Mouse (Mus musculus): Measurements from ENCODE around the gene Gm15737. TPM values are rescaled to one million over a fixed set of nuclear protein-coding genes. Genes with fewer than 3 reads are reported as not detected.

The Gm15737 gene
- total RNA-seq, 2 experiments from 2014 or later = not detected

GRCm38 (mm10) chr6:92872766-92873165 is 3.6 kb downstream of the Gm15737 start:
- no peak for DNase-seq (ENCODE audit: extremely low spot score in 1 of 2, low spot score in 1 of 2)

- no peak for DNase-seq (ENCODE audit: extremely low spot score in 1 of 2, low spot score in 1 of 2)
These were observed 5.7 kb downstream of the Gm15737 start for GRCm38 (mm10) chr6:92874854-92875253.

- no peak for DNase-seq (ENCODE audit: extremely low spot score in 1 of 2, low spot score in 1 of 2)
These were observed 6.2 kb downstream of the Gm15737 start for GRCm38 (mm10) chr6:92875340-92875739.

- DNase-seq (ENCODE audit: extremely low spot score in 1 of 2, low spot score in 1 of 2) = no peak
These were observed 7.0 kb downstream of the Gm15737 start for GRCm38 (mm10) chr6:92876121-92876520.

GRCm38 (mm10) chr6:92877236-92877635 is 8.1 kb downstream of the Gm15737 start:
- DNase-seq (ENCODE audit: extremely low spot score in 1 of 2, low spot score in 1 of 2) = no peak

GRCm38 (mm10) chr6:92878771-92879170 is 9.6 kb downstream of the Gm15737 start:
- no peak for DNase-seq (ENCODE audit: extremely low spot score in 1 of 2, low spot score in 1 of 2)

- DNase-seq (ENCODE audit: extremely low spot score in 1 of 2, low spot score in 1 of 2) = no peak
These were observed 10.6 kb downstream of the Gm15737 start for GRCm38 (mm10) chr6:92879700-92880265.

- no peak for DNase-seq (ENCODE audit: extremely low spot score in 1 of 2, low spot score in 1 of 2)
These were observed 13.3 kb downstream of the Gm15737 start for GRCm38 (mm10) chr6:92882446-92882845.

- no peak for DNase-seq (ENCODE audit: extremely low spot score in 1 of 2, low spot score in 1 of 2)
These were observed 14.2 kb downstream of the Gm15737 start for GRCm38 (mm10) chr6:92883131-92883900.

GRCm38 (mm10) chr6:92891535-92891934 is 22.4 kb downstream of the Gm15737 start:
- DNase-seq (ENCODE audit: extremely low spot score in 1 of 2, low spot score in 1 of 2) = no peak

- DNase-seq (ENCODE audit: extremely low spot score in 1 of 2, low spot score in 1 of 2) = no peak
These were observed 34.9 kb downstream of the Gm15737 start for GRCm38 (mm10) chr6:92904037-92904436.

GRCm38 (mm10) chr6:92904491-92904890 is 35.3 kb downstream of the Gm15737 start:
- DNase-seq (ENCODE audit: extremely low spot score in 1 of 2, low spot score in 1 of 2) = no peak

- DNase-seq (ENCODE audit: extremely low spot score in 1 of 2, low spot score in 1 of 2) = no peak
These were observed 36.8 kb downstream of the Gm15737 start for GRCm38 (mm10) chr6:92905922-92906321.

GRCm38 (mm10) chr6:92909361-92909760 is 40.2 kb downstream of the Gm15737 start:
- DNase-seq (ENCODE audit: extremely low spot score in 1 of 2, low spot score in 1 of 2) = no peak

- no peak for DNase-seq (ENCODE audit: extremely low spot score in 1 of 2, low spot score in 1 of 2)
These were observed 41.5 kb downstream of the Gm15737 start for GRCm38 (mm10) chr6:92910611-92911010.

- DNase-seq (ENCODE audit: extremely low spot score in 1 of 2, low spot score in 1 of 2) = no peak
These were observed 52.0 kb downstream of the Gm15737 start for GRCm38 (mm10) chr6:92920938-92921689.

- DNase-seq (ENCODE audit: extremely low spot score in 1 of 2, low spot score in 1 of 2) = no peak
These were observed 52.7 kb downstream of the Gm15737 start for GRCm38 (mm10) chr6:92921843-92922242.

- DNase-seq (ENCODE audit: extremely low spot score in 1 of 2, low spot score in 1 of 2) = no peak
These were observed 55.4 kb downstream of the Gm15737 start for GRCm38 (mm10) chr6:92924536-92924935.

GRCm38 (mm10) chr6:92928261-92928660 is 59.1 kb downstream of the Gm15737 start:
- no peak for DNase-seq (ENCODE audit: extremely low spot score in 1 of 2, low spot score in 1 of 2)

All from layer of hippocampus, postnatal 25 days (tissue).